In genomic region chr17:88057846-88058245, GRCm38 (mm10) we compare ENCODE assay signal across 14 mouse cellular contexts. TPM values are rescaled to one million over a fixed set of nuclear protein-coding genes. Genes with fewer than 3 reads are reported as not detected.
DNase-seq lines count a peak whose midpoint lies in the region; ATAC-seq and TF ChIP-seq lines count a peak whose summit lies in the region.
"Had no signal": no experiment of that assay in that cellular context is flagged by ENCODE, and none has a peak within 500 bp of the region (broad histone marks: within the 10 kb centered on the region; RNA-seq: fewer than 3 reads in every experiment).

No protein-coding gene starts in this region.

- 0 out of 2 replicates have a peak, but pooled peaks cover 2% of the 10 kb centered on the region for H3K36me3 ChIP-seq in heart, embryonic 13.5 days
- peaks cover 5% of the 10 kb centered on the region; the same call in 1 of the 2 replicates for H3K36me3 ChIP-seq in heart, embryonic 12.5 days
- H3K36me3 ChIP-seq in lung, embryonic 14.5 days (ENCODE audit: insufficient read depth), result no peaks in the 10 kb centered on the region
- H3K36me3 ChIP-seq in midbrain, embryonic 11.5 days (ENCODE audit: control insufficient read depth, insufficient read depth, low read length), result no peaks in the 10 kb centered on the region
- H3K36me3 ChIP-seq: neural tube, embryonic 12.5 days had no signal

- no peak overlapping the region for H3K4me3 ChIP-seq in heart, embryonic 13.5 days
- no peak overlapping the region for H3K4me3 ChIP-seq in heart, embryonic 12.5 days
- no peak overlapping the region for H3K4me3 ChIP-seq in lung, embryonic 14.5 days (ENCODE audit: low read depth, low read length)
- H3K4me3 ChIP-seq in midbrain, embryonic 11.5 days (ENCODE audit: low read depth, low read length), result no peak overlapping the region
- H3K4me3 ChIP-seq: hindbrain, embryonic 10.5 days; neural tube, embryonic 12.5 days had no signal

- H3K9me3 ChIP-seq in heart, embryonic 13.5 days, result no peaks in the 10 kb centered on the region
- no peaks in the 10 kb centered on the region for H3K9me3 ChIP-seq in heart, embryonic 12.5 days (replicated peaks)
- H3K9me3 ChIP-seq in lung, embryonic 14.5 days (ENCODE audit: low read depth, low read length), result no peaks in the 10 kb centered on the region
- H3K9me3 ChIP-seq in midbrain, embryonic 11.5 days (ENCODE audit: control insufficient read depth, low read length), result no peaks in the 10 kb centered on the region
- H3K9me3 ChIP-seq: neural tube, embryonic 12.5 days had no signal

- no peak for ATAC-seq in heart, embryonic 13.5 days (ENCODE audit: extremely low read depth, insufficient number of reproducible peaks, low FRiP score, low TSS enrichment)
- ATAC-seq in heart, embryonic 12.5 days (ENCODE audit: insufficient number of reproducible peaks, low FRiP score), result no peak
- ATAC-seq in lung, embryonic 14.5 days (ENCODE audit: insufficient read depth), result no peak
- no peak for ATAC-seq in midbrain, embryonic 11.5 days (ENCODE audit: low FRiP score)
- ATAC-seq: Patski had no signal

- H3K4me1 ChIP-seq in heart, embryonic 13.5 days, result peaks cover 51% of the 10 kb centered on the region
- peaks cover 25% of the 10 kb centered on the region for H3K4me1 ChIP-seq in heart, embryonic 12.5 days (replicated peaks)
- H3K4me1 ChIP-seq in lung, embryonic 14.5 days (ENCODE audit: insufficient read depth), result peaks cover 7% of the 10 kb centered on the region; the same call in 1 of the 2 replicates
- peaks cover 1% of the 10 kb centered on the region for H3K4me1 ChIP-seq in midbrain, embryonic 11.5 days (ENCODE audit: control insufficient read depth, insufficient read depth, low read length)

- H3K9ac ChIP-seq in heart, embryonic 13.5 days, result no peak overlapping the region
- no peak overlapping the region for H3K9ac ChIP-seq in heart, embryonic 12.5 days
- no peak overlapping the region for H3K9ac ChIP-seq in lung, embryonic 14.5 days
- no peak overlapping the region for H3K9ac ChIP-seq in midbrain, embryonic 11.5 days (ENCODE audit: low read length)
- H3K9ac ChIP-seq: neural tube, embryonic 12.5 days had no signal

- H3K27me3 ChIP-seq in heart, embryonic 13.5 days (replicated peaks), result no peaks in the 10 kb centered on the region
- no peaks in the 10 kb centered on the region for H3K27me3 ChIP-seq in heart, embryonic 12.5 days (replicated peaks)
- H3K27me3 ChIP-seq in lung, embryonic 14.5 days (ENCODE audit: insufficient read depth, low read length), result no peaks in the 10 kb centered on the region
- no peaks in the 10 kb centered on the region for H3K27me3 ChIP-seq in midbrain, embryonic 11.5 days (ENCODE audit: control insufficient read depth, insufficient read depth, low read length)
- H3K27me3 ChIP-seq: neural tube, embryonic 12.5 days; Patski had no signal

- no peak for TF ChIP-seq POLR2A in brain, embryonic 14.5 days (IDR thresholded peaks at IDR 0.05; ENCODE audit: borderline replicate concordance, extremely low read depth, insufficient read depth, insufficient read length, poor library complexity, severe bottlenecking)

- H3K27ac ChIP-seq in heart, embryonic 13.5 days (replicated peaks), result peak overlapping the region; percentile 13; the same call in 1 of the 2 replicates
- H3K27ac ChIP-seq in heart, embryonic 12.5 days (ENCODE audit: poor library complexity, severe bottlenecking), result no peak overlapping the region
- no peak overlapping the region for H3K27ac ChIP-seq in lung, embryonic 14.5 days (ENCODE audit: low read depth)
- H3K27ac ChIP-seq in midbrain, embryonic 11.5 days (ENCODE audit: low read depth, low read length), result no peak overlapping the region
- H3K27ac ChIP-seq: hindbrain, embryonic 10.5 days; neural tube, embryonic 12.5 days had no signal

- H3K4me2 ChIP-seq in heart, embryonic 13.5 days, result peak overlapping the region; percentile 14; the same call in 1 of the 2 replicates
- H3K4me2 ChIP-seq in heart, embryonic 12.5 days, result no peak overlapping the region; the same call in 1 of the 2 replicates
- H3K4me2 ChIP-seq in lung, embryonic 14.5 days, result no peak overlapping the region
- no peak overlapping the region for H3K4me2 ChIP-seq in midbrain, embryonic 11.5 days
- H3K4me2 ChIP-seq: neural tube, embryonic 12.5 days had no signal

- no peak for TF ChIP-seq CTCF in lung, embryonic 14.5 days (IDR thresholded peaks at IDR 0.05; ENCODE audit: low read depth)
- no peak for TF ChIP-seq CTCF in brain, embryonic 14.5 days (IDR thresholded peaks at IDR 0.05; ENCODE audit: borderline replicate concordance, extremely low read depth, insufficient read depth, insufficient read length)

- 83% methylated on average over 1 of the region's 1 CpGs for WGBS in heart, embryonic 13.5 days
- WGBS in heart, embryonic 12.5 days, result 84% methylated on average over 1 of the region's 1 CpGs
- 85% methylated on average over 1 of the region's 1 CpGs for WGBS in lung, embryonic 14.5 days
- WGBS in midbrain, embryonic 11.5 days, result 93% methylated on average over 1 of the region's 1 CpGs

- DNase-seq in lung, embryonic 14.5 days, result peak; percentile 50
- DNase-seq in lung, postnatal 10 days, result no peak
- DNase-seq in brain, embryonic 14.5 days (ENCODE audit: low read depth), result peak; percentile 34
- DNase-seq in retina, embryonic 14.5 days (ENCODE audit: low spot score), result peak; percentile 51
- DNase-seq in urinary bladder, postnatal 10 days (ENCODE audit: low spot score), result no peak
- DNase-seq in midbrain, embryonic 11.5 days (ENCODE audit: low spot score, missing footprints), result no peak
- DNase-seq: cerebellum, postnatal 36 days; lung, adult 2 months; thymus, postnatal 14 days had no signal

RNA-seq across cellular contexts. Expression of gene Fbxo11, which starts 7.2 kb away (rescaled TPM):
- polyA plus RNA-seq in heart, embryonic 13.5 days (2015; fragmentation: Nextera tagmentation; extraction: Ambion mirVana), result 9.8 and 9.9 TPM in 2 replicates
- polyA plus RNA-seq in heart, embryonic 12.5 days (2016; fragmentation: Nextera tagmentation; extraction: Ambion mirVana), result 13.3 and 16.0 TPM in 2 replicates
- polyA plus RNA-seq in lung, embryonic 14.5 days (2014; fragmentation: Nextera tagmentation; extraction: Ambion mirVana), result 25.9 and 27.1 TPM in 2 replicates
- polyA plus RNA-seq in brain, embryonic 14.5 days (2012; rRNA removed), result 81.0 and 95.2 TPM in 2 replicates
- polyA plus RNA-seq in midbrain, embryonic 11.5 days (2014; fragmentation: Nextera tagmentation; extraction: Ambion mirVana), result 39.0 and 41.2 TPM in 2 replicates

Comparison
In these comparisons a context has a peak if more than half of its experiments do, and no peak if none do; other contexts are left out.
1. DNase-seq: peak in lung, embryonic 14.5 days (single experiment), brain, embryonic 14.5 days (single experiment) and retina, embryonic 14.5 days (single experiment); none in lung, postnatal 10 days (single experiment), urinary bladder, postnatal 10 days (single experiment) and midbrain, embryonic 11.5 days (single experiment).